Mouse (Mus musculus): ENCODE data around the gene Crispld2.

- TF ChIP-seq CTCF (IDR thresholded peaks at IDR 0.05; ENCODE audit: borderline replicate concordance, insufficient read depth, low read depth, low read length) (no peak), POLR2A (IDR thresholded peaks at IDR 0.05; ENCODE audit: borderline replicate concordance, insufficient read depth, low read length) (no peak)
These were observed 46.5 kb downstream of the Crispld2 start for GRCm38 (mm10) chr8:120038741-120039140.

Measured in cerebellum, adult 2 months (tissue).